Mouse (Mus musculus) adipocyte (in vitro differentiated cells): ENCODE measurements around the gene Dusp5.
"Not testable (repeated sequence)": the region's sequence is repeated elsewhere in the genome, so short reads cannot be mapped to it uniquely, and the experiment has no call there.

ENCODE experiments used
- DNase-seq: peaks from one replicate; pipeline ENCODE4 v3.0.0-alpha.2; 2016; ENCODE audit warnings: low spot score

Gene Dusp5

DNA sequence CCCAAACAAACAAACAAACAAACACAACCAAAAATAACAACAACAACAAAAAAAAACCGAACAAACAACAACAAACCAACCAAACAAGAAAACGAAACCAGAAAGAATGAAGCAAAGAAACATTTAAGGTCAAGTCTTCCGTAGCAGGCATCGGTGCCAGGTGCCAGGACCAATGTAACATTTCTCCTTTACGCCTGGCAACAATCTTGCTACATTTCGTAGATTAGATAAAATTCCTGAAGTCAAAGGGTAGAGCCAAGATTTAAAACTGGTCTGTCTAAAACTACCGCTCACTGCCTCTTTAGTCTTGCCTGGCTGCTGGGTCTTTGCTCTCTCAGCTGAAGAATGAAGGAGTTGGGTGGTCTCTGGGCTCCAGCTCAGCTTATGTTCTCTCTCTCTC, 47.2 kb downstream of the Dusp5 start:
- no peak for DNase-seq

DNA sequence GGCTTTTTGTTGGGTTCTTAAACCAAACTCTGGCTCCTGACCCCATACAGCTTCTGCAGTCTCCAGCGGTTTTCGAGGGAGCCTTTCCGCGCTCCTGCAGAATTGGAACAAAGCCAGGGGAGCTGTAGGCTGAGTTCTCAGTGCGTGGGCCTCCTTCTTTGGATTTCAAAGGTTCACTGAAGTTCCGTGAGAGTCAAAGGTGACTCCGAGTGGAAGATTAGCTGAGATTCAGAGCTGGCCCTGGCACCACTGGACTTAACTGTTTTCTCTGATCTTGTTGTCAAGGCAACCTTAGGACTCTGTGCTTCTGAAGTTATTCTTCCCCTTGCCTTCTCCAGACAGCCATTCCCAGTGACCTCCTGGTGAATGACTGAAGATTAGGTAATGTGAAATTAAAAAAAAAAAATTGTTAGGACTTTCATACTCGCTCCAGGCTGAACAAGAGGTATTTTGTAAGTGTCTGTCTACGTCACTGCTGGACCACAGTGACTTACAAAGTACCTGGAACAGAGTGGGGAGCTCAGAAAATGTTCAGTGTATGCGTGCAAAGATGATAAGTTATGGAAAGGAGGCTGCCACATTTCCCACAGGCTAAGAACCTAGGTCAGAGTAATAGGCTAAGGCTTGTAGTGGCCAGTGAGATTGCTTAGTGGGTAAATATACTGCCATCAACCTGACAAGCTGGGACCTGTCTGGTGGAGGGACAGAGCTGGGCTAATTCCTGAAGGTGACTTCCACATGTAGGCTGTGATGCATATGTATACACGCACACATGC, 48.3 kb downstream of the Dusp5 start:
- no peak for DNase-seq

DNA sequence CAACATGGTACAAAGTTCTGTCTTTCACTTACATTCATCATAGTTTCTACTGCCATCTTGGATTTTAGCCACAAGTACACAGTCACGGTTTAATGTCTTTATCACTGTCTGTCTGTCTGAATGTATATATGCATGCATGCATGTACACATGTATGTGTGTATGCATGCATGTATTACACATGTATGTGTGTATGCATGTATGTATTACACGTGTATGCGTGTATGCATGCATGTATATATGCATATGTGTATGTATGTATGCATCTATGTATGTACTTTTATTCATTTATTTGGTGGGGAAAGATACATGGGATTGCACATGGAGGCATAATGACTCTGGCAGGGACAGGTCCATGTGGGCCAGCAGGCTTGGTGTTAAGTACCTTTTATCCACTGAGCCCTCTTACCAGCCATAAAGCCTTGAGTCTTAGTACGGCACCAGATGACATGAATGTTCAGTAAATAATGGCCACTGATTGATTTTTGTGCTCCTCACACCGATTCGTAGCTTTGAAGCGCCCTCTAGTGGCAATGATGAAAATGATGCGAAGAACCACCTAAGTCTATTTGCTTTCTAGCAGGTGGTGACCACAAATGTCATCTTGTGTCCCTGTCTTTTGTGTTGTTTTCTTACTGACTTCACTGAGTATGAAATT, 49.8 kb downstream of the Dusp5 start:
- DNase-seq: peak; percentile 89

DNA sequence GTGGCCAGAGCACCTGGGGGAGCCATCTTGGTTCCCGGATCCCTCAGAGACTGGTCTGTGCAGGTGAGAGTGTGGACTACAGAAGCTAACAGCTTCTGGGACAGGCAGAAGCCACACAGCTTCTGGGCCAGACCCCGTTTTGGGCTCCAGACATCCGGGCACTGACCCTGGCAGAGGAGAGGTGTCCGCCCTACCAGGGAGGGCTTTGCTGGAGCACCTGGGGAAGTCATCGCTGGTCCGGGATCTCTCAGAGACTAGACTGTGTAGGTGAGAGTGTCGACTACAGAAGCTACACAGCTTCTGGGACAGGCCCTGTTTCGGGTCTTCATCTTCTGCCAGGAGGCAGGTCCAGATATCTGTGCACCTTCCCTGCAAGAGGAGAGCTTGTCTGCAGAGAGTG, 51.4 kb downstream of the Dusp5 start:
- not testable (repeated sequence) for DNase-seq

DNA sequence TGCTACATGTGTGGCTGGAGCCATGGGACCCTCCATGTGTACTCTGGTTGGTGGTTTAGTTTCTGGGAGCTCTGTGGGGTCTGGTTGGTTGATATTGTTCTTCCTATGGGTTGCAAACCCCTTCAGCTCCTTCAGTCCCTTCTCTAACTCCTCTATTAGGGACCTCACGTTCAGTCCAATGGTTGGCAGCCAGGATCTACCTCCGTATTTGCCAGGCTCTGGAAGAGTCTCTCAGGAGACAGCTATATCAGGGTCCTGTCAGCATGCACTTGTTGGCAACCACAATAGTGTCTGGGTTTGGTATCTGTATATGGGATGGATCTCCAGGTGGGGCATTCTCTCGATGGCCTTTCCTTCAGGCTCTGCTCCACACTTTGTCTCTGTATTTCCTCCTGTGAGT, 58.8 kb downstream of the Dusp5 start:
- not testable (repeated sequence) for DNase-seq

DNA sequence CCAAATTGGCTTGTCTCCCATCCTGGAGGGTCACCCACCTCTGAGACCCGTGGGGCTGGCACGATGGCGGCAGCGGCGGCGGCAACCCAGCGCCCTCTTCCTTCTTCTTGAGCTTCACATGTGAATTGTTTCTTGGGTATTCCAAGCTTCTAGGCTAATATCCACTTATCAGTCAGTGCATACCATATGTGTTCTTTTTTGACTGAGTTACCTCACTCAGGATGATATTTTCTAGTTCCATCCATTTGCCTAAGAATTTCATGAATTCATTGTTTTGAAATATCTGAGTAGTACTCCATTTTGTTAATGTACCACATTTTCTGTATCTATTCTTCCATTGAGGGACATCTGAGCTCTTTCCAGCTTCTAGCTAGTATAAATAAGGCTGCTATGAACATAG, 60.1 kb downstream of the Dusp5 start, which contains the start of gene Nutf2-ps1:
TSS of gene Nutf2-ps1 (minus strand) at position 101 of the 400 bp plus-strand sequence.
- not testable (repeated sequence) for DNase-seq
